Mouse (Mus musculus): ENCODE measurements around the gene Naglu.

Naglu gene

DNA sequence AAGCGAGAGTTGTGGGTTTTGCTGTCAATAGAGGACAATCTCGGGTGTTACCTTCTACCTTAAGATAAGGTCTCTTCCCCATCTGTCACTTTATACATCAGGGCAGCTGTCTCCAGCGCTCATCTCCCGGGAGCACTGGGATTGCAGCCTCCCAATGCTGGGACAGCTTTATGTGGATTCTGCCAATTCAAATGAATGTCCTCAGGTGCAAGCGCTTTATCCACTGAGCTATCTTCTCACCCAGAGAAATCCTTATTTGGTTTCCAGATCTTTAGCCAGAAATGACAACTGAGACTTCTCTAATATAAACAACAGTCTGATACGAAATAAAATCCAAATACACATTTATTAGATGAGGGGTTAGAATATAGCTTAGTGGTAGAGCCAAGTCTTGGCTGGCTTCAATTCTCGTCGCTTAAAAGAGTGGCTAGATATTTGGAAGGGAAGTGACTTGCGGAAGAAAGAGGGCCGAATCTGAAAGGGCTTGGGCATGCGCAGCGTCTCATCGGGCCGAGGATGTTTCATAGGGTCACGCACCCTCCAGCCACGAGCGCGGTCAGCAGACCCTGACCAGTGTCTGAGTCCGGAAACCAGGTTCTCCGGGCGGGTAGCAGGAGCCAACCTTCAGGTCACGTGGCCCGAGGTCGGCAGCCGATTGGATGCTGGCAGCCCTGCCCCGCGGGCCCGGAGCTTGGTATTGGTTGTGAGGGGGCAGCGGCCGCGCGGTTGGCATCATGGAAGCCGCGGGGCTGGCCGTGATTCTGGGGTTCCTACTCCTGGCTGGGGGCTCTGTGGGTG is at the start of gene Naglu:
Naglu (plus strand) TSS at position 622 of the 798 bp plus-strand sequence.
- DNase-seq (ENCODE audit: low spot score), result peak; percentile 82

DNA sequence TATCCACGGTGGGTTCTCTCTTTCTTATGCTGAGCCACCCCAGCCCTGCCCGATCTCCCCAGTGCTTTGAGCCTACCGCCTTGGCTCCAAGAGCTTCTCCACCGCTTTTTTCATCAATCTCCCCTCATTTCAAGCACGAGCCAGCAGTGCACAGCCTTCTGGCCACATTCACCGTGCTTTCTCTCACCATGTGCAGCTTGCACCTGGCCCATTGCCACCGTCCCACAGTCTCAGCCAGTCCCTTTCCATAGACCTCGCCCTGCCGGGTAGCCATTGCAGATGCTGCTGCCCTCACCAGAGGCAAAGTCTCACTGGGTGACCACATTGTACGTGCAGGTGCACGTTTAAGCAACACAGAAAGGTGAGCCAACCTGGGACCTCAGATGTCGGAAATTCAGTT is 46.4 kb upstream of the Naglu start:
- no peak for DNase-seq (ENCODE audit: low spot score)

DNA sequence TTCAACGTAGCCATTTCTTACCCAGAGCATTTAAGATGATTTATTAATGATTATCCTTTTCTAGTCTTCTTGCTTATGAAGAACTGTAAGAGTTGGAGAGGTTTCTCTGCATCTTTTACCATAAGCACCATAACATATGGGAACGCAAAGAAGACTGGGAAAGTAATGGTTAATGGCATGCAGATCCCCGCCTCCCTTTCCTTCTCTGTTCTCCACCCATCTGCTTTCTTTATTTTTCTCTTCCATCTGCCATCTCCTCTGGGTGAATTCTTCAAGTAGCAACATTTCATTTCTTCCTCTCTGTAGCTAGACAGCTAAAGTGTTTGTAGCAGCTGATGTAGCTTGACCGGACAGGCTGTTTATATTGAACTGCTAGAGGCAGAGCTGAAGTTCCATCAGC is 45.8 kb upstream of the Naglu start:
- no peak for DNase-seq (ENCODE audit: low spot score)

DNA sequence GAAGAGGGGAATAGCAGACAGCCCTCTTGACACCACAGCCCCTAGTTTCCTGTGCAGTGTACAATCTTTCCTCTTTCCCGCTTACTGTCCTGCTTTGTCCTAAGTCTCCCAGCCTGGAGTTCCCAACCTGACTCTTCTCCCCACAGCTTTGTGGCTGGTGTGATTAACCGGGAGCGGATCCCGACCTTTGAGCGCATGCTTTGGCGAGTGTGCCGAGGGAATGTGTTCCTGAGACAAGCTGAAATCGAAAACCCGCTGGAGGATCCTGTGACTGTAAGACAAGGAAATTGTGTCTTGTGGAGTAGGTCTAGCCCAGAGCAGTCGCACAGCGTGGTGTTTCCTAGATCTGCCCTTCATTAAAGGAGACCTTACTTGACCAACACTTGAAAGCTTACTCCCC is 42.7 kb upstream of the Naglu start:
- DNase-seq (ENCODE audit: low spot score), result no peak

DNA sequence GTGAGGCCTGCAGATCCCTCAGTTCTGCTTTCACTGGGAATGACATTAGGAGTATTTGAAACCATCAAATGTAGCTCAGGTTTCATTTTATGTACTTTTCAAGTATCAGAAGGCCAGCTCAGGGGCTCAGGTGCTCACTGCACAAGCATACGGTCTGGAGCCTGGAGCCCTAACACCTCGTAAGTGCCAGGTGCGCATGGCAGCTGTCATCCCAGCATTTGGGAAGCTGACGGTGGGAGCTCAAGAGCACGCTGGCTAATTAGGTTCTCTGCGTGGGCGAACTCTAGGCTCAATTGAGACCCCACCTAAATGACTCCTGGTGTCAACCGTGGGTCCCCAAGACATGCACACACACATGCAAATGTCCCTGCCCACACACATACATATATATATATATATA is 40.5 kb upstream of the Naglu start:
- no peak for DNase-seq (ENCODE audit: low spot score)

DNA sequence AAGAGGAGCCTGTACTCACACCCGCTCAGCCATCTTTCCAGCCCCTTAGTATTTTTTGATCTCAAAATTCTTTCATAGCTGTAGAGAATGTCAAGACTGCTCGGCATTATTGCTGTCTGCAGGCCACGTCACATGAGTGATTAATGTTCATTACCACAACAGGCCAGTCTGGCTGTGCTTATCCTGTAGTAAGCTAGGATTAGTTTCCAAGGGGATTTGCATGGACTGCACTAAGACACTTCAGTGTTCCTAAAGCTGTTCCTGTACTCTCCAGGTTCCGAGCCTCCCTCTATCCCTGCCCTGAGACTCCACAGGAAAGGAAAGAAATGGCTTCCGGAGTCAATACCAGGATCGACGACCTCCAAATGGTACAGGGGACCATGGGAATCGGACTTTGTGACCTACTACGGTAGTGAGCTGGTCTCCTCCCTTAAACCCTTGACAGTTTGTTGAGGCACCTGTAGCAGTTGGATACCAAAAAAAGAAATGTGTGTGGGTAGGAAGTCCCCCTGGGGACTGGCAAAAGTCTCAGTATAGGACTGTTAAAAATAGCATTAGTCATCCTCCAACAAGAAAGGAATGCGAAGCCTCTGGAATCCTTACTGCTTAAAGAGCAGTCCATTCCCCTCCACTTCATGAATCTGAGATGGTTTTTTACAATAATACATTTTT is 39.5 kb upstream of the Naglu start:
- DNase-seq (ENCODE audit: low spot score), result no peak

DNA sequence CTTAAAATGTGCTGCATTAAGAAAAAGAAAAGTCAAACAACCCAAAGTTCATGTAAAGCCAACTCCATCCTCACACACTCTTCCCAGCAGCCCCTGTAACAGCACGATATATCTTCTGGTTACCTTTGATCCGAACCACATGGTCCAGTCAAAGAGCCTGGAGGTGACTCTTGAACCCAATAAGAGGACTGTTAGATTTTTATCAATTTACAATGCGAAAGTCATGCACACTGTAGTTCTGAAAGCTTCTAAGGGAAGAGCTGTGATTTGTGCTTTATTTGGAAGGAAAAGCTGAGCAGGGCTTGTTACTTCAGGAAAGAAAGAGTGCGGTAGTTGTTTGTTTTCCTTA is 39.0 kb upstream of the Naglu start:
- no peak for DNase-seq (ENCODE audit: low spot score)

DNA sequence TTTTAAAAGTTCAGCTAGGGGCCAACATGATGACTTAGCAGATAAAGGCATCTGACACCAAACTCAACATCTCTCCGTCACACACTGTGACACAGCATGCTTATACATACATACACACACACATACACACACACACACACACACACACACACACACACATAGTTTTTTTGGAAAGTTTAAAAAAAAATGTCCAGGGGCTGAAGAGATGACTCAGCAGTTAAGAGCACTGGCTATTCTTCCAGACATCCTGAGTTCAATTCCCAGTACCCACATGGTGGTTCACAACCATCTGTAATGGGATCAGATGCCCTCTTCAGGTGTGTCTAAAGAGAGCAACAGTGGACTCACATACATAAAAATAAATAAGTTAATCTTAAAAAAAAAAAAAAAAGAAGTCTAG is 38.3 kb upstream of the Naglu start:
- DNase-seq (ENCODE audit: low spot score), result no peak

DNA sequence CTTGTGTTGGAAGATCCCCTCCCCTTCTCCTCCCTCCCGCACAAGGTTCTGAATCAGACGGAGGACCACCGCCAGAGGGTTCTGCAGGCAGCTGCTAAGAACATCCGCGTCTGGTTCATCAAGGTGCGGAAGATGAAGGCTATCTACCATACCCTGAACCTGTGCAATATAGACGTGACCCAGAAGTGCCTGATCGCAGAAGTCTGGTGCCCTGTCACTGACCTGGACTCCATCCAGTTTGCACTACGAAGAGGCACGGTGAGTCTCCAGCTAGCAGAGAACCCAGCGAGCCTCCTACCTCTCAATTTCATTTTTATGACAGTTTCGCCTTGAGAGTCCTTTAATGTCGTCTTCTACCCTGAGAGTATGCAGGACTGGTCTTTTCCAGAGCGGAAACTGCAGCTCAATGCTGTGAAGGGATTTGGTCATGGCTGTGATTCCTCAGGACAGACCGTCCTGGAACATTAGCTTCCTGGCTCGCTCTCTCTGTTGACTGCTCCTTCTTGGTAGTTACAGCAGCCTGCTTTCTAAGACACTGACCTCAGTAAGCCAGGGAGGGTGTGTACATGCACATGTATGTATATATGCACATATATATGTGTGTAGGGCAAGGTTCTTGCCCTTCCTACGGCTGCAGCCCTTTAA is 35.8 kb upstream of the Naglu start:
- no peak for DNase-seq (ENCODE audit: low spot score)

DNA sequence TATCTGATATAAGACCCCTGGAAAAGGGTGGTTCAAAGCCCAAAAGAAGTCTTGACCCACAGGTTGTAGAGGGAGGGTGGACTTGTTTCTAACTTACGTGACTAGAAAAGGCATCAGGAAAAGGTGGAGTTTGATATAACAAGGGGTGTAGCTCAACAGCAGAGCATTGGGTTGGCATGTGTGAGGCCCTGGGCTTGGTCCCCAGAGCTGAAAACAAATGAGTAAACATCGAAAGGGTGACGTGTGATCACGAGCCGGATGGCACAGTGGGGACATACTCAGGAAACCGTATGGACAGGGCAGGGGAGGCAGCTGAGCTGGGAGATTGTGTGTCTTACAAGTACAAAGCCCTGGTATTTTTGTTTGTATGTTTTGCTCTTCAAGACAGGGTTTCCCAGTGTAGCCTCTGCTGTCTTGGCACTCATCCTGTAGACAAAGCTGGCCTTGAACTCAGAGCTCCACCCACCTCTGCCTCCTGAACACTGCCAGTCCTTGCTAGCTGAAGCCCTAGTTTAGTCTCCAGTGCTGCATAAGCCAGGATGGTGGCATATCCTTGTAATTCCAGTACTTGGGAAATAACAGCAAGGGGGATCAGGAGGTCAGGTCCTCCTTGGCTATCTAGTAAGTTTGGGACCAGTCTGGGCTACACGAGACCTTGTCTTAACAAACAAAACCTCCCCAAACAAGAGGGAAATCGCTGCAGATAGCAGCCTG is 35.0 kb upstream of the Naglu start:
- no peak for DNase-seq (ENCODE audit: low spot score)

DNA sequence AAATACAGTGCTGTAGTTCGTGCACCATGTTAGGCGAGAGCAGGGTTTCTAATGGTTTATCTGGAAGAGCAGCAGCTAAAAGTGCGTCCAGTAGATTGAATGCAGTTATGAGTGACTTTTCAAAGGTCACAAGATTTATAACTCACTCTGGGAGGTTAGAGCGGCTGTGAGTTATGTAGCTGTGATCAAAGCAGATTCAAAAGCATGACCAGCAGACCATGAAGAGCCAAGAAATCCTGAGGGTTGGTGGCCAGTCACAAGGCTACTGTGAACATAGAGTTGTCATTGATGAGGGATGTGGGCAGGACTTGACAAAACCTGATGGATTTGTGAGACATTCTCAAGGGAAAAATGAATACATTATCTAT is 34.5 kb upstream of the Naglu start:
- DNase-seq (ENCODE audit: low spot score), result no peak

DNA sequence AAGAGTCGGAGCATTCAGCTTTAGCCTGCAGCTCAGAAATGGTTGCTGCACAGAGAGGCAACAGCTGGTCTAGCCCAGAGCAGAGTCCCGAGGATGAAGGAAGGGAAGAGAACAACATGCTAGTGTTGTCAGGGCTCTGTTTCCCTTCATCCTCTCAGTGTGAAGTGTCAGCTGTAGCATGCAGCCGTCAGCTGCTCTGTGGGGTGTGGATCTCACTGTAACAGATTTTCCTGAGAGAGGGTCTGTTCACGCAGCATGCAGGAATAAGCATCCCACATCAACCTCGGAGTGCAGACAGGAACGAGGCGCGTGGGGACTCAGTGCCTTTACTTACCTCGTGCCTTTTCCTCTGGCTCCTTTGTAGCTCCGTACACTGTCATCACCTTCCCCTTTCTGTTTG is 32.0 kb upstream of the Naglu start:
- DNase-seq (ENCODE audit: low spot score), result no peak

DNA sequence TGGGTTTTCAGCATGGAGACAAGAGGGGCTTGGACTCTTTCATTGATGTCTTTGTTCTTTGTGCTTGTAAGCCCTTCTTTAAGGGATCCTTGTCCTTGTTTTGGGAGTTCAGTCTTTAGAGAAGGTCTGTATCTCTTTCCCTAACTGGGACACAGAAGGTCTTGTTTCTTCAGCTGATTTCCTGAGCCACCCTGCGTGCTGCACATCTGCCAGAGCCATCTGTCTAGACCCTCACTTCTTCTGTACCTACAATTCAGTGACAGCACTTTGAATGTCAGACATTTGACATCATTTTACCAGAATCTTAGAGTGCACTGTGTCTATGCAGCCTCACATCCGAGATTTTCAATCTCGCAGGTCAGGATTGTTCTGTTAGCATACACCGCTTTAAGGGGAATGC is 24.0 kb upstream of the Naglu start:
- DNase-seq (ENCODE audit: low spot score), result no peak

DNA sequence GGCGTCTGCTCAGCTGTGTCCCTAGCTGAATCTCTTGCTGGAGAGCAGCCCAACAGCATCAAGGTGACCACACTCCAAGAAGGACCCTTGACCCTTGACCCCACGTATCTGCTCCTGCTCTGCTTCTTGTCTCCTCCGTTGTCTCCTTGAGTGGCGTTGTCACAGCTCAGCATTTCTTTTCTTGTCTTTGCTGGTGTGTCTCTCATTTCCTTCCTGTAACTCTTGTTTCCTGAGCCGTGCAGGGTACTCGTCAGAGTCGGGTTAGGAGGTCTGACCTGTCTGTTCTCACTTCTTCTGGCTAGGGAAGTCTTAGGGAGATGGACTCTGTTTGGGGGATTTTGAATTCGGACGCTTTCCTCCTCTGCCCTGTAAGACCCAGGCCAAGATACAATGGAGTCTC is 23.4 kb upstream of the Naglu start:
- DNase-seq (ENCODE audit: low spot score), result no peak

DNA sequence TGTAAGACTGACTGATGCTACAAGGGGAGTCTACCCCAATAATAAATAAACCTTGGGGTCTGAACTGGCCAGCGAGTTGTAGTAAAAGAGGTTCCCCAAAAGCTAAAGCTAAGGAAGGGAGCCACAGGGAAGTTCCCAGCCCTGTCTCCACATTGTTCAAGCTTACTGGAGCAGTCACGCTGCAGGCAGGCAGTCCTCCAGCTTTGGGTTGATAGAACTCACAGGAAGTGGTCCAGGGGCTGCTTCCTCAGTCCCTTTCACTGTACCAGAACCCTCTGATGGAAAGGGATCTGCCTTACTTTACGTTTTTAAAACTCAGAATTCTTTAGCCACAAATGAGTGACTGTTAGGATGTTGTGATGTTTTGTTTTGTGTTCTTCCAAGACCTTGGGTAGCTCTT is 22.3 kb upstream of the Naglu start:
- no peak for DNase-seq (ENCODE audit: low spot score)

DNA sequence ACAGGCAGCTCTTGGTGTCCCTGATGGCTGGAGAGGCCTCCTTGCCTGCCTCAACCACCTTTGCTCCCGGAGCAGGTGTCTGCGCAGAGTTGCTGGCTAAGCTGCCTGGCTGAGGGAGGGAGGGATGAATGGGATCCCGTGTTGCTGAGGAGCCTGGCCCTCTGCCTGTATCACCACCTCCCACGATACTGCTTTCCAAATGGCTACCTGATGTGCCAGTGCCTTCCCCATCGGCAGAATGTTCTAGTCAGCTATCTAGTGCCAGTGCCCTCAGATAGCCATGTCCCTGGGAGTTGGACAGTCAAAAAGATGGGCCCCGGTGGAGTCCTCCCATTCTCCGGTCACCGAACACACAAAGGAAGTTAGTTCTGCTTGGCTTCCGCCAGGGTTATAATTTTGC is 19.5 kb upstream of the Naglu start:
- no peak for DNase-seq (ENCODE audit: low spot score)

DNA sequence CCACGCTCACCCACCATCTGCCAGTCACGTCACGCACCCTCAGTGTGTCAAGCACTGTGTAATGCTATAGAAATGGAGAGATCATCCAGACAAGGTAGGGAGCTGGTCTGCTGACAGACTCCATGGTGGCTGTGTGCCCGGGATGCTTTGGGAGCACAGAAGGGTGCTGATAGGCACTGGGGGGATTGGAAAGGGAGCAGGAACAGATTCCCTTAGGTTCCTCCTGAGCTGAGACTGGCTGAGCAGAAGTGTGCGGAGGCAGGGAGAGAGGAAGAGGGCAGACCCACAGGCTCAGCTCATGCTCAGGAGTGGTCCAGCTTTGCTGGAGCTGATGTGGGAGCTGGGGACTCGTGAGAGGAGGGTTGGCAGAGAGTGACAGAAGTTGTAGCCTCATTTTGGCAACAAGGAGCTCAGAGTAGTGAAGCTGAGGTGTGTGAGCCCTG is 18.7 kb upstream of the Naglu start:
- DNase-seq (ENCODE audit: low spot score), result no peak

DNA sequence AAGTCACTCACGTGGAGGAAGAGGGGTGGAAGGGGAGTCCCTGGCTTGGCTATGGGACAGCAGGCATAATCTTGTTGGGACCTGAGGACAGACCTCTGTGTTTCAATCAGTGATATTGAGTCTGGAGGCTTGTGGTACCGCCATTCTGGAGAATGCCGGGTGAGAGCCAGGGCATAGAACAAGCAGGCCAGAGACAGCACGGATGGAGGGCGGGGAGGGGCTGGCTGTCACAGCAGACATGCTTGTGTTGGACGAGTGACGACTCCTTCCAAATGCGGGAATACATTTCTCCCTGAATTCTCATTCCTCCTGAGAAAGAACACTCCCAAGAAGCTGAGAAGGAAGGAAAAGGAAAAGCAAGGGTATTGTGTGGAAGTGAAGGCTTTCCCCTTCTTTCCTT is 18.2 kb upstream of the Naglu start:
- DNase-seq (ENCODE audit: low spot score), result no peak

DNA sequence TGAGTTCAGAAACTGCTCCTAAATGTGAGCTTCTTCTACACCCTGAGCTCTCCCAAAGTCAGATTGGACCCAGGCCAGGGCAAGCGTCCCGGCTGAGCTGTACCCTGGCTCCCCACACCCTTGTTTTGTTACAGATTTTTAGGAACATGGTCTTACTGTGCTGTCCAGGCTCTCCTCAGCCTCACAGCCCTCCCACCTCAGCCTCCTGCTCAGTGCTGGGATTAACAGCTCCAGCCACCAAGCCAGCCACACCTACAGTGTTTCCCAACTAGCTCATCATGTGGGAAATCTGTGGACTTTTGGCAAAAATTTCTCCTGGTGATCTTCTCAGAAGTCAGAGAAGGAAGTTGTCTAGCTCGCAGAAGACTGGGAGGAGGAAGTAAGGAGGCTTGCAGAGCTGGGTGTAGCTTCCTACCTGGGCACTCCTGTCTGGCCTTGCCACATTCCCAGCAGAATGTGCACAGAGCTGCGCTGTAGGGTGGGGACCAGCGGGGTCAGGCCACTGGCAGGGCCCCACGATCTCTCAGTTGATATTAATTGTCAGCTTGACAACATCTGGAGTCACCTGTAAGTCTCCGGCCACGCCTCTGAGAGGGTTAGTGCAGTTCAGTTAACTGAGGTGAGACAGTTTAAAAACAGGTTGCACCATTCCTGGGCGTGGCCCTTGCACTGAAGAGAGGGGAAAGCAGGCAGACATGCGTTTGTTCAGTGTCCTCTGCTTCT is 16.9 kb upstream of the Naglu start:
- DNase-seq (ENCODE audit: low spot score), result no peak

DNA sequence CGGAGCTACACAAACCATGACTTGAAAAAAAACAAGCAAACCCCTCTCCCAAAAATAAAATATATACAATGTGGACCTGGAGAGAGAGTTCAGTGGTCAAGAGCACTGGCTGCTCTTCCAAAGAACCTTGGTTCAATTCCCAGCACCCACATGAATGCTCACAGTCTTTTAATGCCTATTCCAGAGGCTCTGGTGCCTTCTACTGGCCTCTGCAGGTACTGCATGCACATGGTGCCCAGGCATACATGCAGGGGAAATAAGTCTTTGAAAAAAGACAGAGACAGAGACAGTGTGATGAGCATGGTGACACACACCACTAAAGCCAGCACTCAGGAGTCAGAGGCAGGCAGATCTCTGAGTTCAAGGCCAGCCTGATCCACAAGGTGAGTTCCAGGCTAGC is 15.8 kb upstream of the Naglu start:
- DNase-seq (ENCODE audit: low spot score), result no peak

DNA sequence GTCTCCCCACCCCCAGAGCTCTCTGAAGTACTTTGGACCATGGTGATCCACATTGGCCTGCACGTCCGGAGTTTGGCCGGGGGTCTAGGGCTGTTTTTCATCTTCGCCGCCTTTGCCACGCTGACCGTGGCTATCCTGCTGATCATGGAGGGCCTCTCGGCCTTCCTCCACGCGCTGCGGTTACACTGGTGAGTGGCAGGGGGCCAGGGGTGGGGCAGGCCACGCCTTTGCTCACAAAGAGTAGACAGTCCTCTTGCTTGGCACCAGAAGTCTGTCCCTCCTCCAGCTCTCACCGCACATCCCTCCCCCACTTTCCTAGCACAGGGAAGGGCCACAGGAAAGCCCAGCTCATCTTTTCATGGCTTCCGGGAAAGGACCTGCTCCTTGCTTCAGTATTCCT is 14.4 kb upstream of the Naglu start:
- DNase-seq (ENCODE audit: low spot score), result no peak

DNA sequence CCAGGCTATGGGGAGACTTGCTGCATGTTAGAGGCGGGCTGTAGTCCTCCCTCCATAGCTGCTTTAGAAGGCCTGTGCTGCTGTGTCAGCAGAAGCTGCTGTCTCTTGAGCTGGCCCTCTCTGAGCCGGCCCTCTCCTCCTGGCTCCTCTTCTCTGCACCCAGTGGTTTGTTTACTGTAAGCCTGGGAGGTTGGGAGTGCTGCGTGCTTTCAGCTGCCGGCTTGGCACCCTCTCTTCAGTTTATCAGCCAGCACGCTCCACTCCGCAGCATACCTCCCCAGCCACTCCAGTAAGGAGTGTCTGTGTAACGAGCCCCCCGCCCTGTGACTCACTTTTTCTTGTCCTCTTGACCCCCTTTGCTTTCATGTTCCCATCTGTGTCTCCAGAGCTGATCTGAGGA is 12.9 kb upstream of the Naglu start:
- DNase-seq (ENCODE audit: low spot score), result no peak
